Mouse (Mus musculus) retina, postnatal 1 day (tissue): ENCODE results near the gene Tex29.
"Not testable (repeated sequence)": the region's sequence is repeated elsewhere in the genome, so short reads cannot be mapped to it uniquely, and the experiment has no call there.

Experiments
- DNase-seq: peaks from one replicate; pipeline ENCODE4 v3.0.0-alpha.2; 2012

Tex29 gene

GRCm38 (mm10) chr8:11831939-11832338 lies 8.3 kb upstream of the Tex29 start:
- DNase-seq = no peak

DNA sequence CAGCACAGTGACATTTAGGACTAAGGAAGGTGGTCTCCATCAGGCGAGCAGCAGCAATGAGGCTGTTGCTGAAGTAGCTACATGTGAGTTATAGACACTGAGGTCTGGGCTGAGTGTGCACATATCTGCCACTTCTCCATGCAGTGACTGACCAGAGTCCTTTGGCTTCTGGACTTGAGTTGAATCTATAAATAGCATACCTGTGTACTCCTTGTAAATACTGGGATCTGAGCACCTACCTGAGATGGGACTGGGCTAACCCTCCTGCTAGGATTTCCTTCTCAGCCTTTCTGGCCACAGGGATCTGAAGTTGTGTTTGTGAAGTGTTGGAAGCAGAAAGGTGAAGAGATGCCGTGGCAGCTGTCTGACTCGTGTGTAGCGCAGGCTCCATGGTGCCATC lies 7.1 kb upstream of the Tex29 start:
- no peak for DNase-seq

GRCm38 (mm10) chr8:11834200-11834599 lies 6.1 kb upstream of the Tex29 start:
- no peak for DNase-seq

DNA sequence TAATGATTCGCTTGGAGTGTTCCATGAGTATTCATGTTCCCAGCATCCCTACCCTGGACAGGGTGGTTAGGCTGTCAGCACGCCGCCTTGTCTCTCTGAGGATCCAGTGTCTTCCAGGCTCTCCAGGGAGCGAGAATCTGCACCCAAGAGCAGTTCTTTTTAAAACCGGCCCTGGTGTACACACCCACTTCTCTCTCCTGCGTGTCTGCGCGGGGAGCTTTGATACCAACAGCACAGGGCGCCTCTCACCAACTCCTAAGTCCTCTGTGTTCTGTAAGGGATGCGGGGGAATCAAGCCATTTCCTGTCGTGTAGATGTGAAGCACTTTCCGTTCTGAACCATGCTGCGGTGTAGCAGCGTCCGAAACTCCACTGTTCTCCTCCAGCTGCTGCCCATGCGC lies 5.6 kb upstream of the Tex29 start:
- no peak for DNase-seq

DNA sequence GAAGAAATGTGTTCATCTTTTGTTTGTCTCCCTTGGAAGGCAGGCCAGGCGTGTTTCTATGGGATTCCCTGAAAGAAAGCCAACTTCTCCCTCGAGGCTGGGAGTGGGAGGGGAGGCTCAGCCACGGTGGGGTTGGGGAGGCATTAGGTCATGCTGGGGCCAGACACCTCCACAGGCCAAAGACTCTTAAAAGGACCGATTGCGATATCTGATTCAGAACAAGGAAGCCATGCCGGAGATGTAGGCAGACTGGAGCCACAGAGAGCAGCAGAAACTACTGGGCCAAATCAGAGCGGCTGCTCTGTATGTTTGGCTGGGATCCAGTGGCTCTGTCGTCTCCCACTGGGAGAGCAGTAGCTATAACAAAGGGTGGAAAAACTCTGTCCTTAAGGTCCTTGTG lies 1.3 kb downstream of the Tex29 start:
- DNase-seq = peak; percentile 32

DNA sequence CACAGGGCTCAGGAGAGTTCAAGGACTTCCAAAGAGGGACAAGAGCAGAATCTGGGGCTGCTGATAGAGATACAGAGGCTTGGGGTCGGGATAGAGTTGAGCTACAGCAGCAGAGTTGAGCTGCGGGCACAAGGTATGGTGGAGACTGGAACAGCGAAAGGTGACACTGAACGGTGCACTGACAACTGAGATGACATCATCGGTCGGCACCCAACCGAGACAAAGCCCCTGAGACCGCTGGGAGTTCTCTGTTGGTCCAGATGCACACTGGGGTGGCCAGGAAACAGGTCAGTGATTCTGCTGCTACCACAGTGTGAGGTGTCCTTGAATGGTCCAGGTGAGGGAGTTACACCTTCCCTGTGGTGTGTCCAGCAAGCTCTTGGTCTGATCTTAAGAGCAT lies 2.5 kb downstream of the Tex29 start:
- DNase-seq = no peak

DNA sequence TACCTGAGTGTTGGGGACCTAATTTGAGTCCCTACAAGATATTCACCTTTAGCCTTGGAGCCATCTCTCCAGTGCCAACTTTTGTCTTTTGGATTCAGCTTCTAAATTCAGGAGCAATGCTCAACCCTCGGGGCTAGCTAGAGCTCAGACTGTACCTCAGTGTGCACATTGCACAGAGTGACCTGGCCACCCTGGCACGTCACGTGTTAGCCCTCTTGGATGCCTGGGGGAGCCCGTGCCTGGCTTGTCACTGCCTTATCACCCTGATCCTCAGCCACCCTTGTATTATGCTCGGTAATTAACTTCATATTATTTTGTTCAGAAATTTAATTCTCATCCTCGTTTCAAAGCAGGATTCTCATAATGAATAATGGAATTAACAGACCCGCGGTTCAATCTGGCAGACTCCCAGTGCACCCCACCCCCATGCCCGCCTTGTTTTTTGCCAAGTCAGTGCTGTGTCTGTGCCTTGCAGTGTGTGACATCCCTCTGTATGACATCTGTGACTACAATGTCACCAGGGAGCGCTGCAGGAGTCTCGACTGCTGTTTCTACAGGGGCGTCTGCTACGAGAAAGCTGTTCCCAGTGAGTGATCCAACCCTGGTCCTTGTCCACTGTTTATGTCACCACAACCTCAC lies 3.5 kb downstream of the Tex29 start:
- peak; percentile 16 for DNase-seq

DNA sequence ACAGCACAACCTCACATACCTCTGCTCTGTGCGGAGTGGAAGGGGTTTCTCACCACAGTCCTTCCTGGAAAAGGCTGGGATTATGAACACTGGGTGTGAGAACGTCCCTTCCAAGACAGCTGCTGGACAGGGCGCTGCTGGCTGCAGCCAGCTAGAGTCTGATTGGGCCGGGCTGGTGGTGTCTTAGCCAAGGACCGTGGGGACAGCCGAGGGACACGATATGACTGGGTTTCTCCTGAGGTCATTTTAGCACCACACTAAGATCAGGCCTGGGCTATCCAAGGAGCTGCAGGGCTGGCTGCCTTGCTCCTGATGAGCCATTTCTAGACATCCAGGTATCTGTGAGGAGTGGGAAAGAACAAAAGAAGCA lies 4.0 kb downstream of the Tex29 start:
- DNase-seq = no peak

- DNase-seq = no peak
These were observed 6.5 kb downstream of the Tex29 start for GRCm38 (mm10) chr8:11846807-11847206.

GRCm38 (mm10) chr8:11867832-11868231 lies 27.6 kb downstream of the Tex29 start:
- no peak for DNase-seq

DNA sequence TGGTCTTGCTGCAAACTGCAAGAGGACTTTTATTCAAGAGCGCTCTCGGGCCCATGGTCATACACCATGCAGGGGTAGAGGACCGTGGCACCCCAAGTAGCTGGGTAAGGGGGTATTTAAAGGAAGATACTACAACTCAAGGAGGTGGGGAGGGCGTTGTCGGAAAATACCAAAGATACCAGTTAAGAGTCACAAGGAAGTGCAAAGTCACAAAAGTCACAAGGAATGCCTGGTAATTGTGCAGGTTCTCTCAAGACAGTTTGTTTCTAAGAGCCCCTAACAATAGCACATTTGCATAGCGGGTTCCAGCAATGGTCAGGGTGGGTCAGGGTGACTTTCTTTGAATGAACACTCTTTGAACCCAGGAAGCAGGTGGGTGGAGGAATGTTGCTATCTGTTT lies 34.0 kb downstream of the Tex29 start:
- not testable (repeated sequence) for DNase-seq

GRCm38 (mm10) chr8:11884646-11885045 lies 44.4 kb downstream of the Tex29 start:
- no peak for DNase-seq

GRCm38 (mm10) chr8:11885881-11886699 lies 45.8 kb downstream of the Tex29 start:
- DNase-seq = no peak

- DNase-seq = no peak
These were observed 46.5 kb downstream of the Tex29 start for GRCm38 (mm10) chr8:11886824-11887223.

- DNase-seq = no peak
These were observed 49.1 kb downstream of the Tex29 start for GRCm38 (mm10) chr8:11889156-11890018.

DNA sequence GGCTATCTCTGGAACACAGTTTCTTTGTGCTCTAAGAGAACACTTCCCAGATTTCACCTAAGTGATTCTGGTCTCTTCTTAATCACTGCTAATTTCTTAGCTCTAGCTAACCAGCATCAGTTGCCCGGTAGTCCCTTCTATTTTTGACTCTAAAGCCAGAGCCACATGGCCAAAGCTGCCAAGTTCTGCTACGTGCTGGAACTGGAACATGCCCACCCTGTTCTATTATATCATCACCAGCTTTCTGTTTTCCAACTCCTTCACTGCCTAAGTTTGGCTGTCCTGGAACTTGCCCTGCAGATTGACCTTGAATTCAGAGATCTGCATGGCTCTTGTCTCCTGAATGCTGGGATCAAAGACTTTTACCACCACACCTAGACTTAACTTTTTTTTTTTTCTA lies 52.5 kb downstream of the Tex29 start:
- no peak for DNase-seq

GRCm38 (mm10) chr8:11896022-11896662 lies 55.9 kb downstream of the Tex29 start:
- DNase-seq = peak; percentile 82

- peak; percentile 35 for DNase-seq
These were observed 56.4 kb downstream of the Tex29 start for GRCm38 (mm10) chr8:11896677-11897076.

GRCm38 (mm10) chr8:11898814-11899213 lies 58.5 kb downstream of the Tex29 start:
- no peak for DNase-seq
